Mouse (Mus musculus) MEL (cell line): Measurements from ENCODE around the gene Dnajc27. TPM values are rescaled to one million over a fixed set of nuclear protein-coding genes. Genes with fewer than 3 reads are reported as not detected.

Experiments used
- DNase-seq: peaks from one replicate; pipeline ENCODE4 v3.0.0; 2011; ENCODE audit warnings: low read depth, low spot score
- H3K27ac ChIP-seq: 2 replicates; pipeline ENCODE4 v1.5.1; 2012; ENCODE audit warnings: low read depth, mild to moderate bottlenecking, control low read depth, low read length, moderate library complexity; ENCODE audit not compliant: control insufficient read depth
- H3K27me3 ChIP-seq, 2 experiments: fragments of 150-350 bp in 1 of 2; sonication (generic) in 1 of 2; 2 replicates each; pipeline ENCODE4 v1.6.1; 2012; ENCODE audit warnings: low read length in 2 of 2, mild to moderate bottlenecking in 2 of 2, improper control_type of control experiment in 1 of 2, moderate library complexity in 1 of 2; ENCODE audit not compliant: insufficient read depth in 2 of 2, control insufficient read depth in 1 of 2
- H3K36me3 ChIP-seq, 2 experiments: 2 replicates each; pipeline ENCODE4 v1.6.1; 2012 to 2014; ENCODE audit warnings: low read length in 2 of 2, improper control_type of control experiment in 1 of 2, inconsistent platforms in 1 of 2, mild to moderate bottlenecking in 1 of 2; ENCODE audit not compliant: insufficient read depth in 2 of 2, control insufficient read depth in 1 of 2
- H3K4me1 ChIP-seq, 2 experiments: fragments of 150-350 bp in 1 of 2; sonication (generic) in 1 of 2; 2 replicates each; pipeline ENCODE4 v1.6.1; 2012; ENCODE audit warnings: low read length in 2 of 2, improper control_type of control experiment in 1 of 2, mild to moderate bottlenecking in 1 of 2; ENCODE audit not compliant: insufficient read depth in 2 of 2, control insufficient read depth in 1 of 2
- H3K4me3 ChIP-seq, 2 experiments: fragments of 150-350 bp in 1 of 2; sonication (generic) in 1 of 2; 2 replicates each; pipeline ENCODE4 v1.5.1; 2012; ENCODE audit warnings: low read depth in 2 of 2, low read length in 2 of 2, mild to moderate bottlenecking in 2 of 2, moderate library complexity in 2 of 2, control low read depth in 1 of 2, improper control_type of control experiment in 1 of 2; ENCODE audit not compliant: control insufficient read depth in 1 of 2, insufficient read depth in 1 of 2
- H3K79me2 ChIP-seq: 2 replicates; pipeline ENCODE4 v1.6.1; 2012; ENCODE audit warnings: mild to moderate bottlenecking, low read length, moderate library complexity; ENCODE audit not compliant: control insufficient read depth, poor library complexity, insufficient read depth
- H3K9ac ChIP-seq: 2 replicates; pipeline ENCODE4 v1.6.1; 2012; ENCODE audit warnings: low read depth, mild to moderate bottlenecking, control low read depth, low read length, moderate library complexity; ENCODE audit not compliant: control insufficient read depth, poor library complexity, severe bottlenecking
- H3K9me3 ChIP-seq: fragments of 150-350 bp; sonication (generic); replicated peaks from 2 replicates; pipeline ENCODE4 v1.6.1; 2012; ENCODE audit warnings: mild to moderate bottlenecking, low read length, improper control_type of control experiment, moderate library complexity; ENCODE audit not compliant: insufficient read depth
- CHD1 ChIP-seq: IDR thresholded peaks from 2 replicates; pipeline ENCODE4 v1.6.1; 2012; ENCODE audit warnings: low read depth, mild to moderate bottlenecking, inconsistent platforms, low read length, improper control_type of control experiment
- CHD2 ChIP-seq: IDR thresholded peaks from 2 replicates; pipeline ENCODE4 v1.6.1; 2011; ENCODE audit warnings: low read length, improper control_type of control experiment
- CTCF ChIP-seq, 3 experiments: IDR thresholded peaks in 2 of 3; conservative IDR thresholded peaks in 1 of 3; 2 replicates each; pipeline ENCODE4 v1.5.1; 2011 to 2012; ENCODE audit warnings: low read length in 3 of 3, low read depth in 2 of 3, mild to moderate bottlenecking in 2 of 3, improper control_type of control experiment in 1 of 3, inconsistent platforms in 1 of 3, mixed read lengths in 1 of 3, moderate library complexity in 1 of 3; ENCODE audit not compliant: control insufficient read depth in 1 of 3, insufficient read depth in 1 of 3, poor library complexity in 1 of 3, severe bottlenecking in 1 of 3
- ELF1 ChIP-seq: IDR thresholded peaks from 2 replicates; pipeline ENCODE4 v1.6.1; 2014; ENCODE audit warnings: low read depth, mild to moderate bottlenecking, inconsistent platforms, low read length, improper control_type of control experiment, moderate library complexity
- EP300 ChIP-seq, 2 experiments: IDR thresholded peaks; 2 replicates each; pipeline ENCODE4 v1.6.1; 2011; ENCODE audit warnings: improper control_type of control experiment in 2 of 2, low read length in 2 of 2, low read depth in 1 of 2, mild to moderate bottlenecking in 1 of 2
- ETS1 ChIP-seq: IDR thresholded peaks from 2 replicates; pipeline ENCODE4 v1.6.1; 2012; ENCODE audit warnings: low read depth, mild to moderate bottlenecking, inconsistent platforms, low read length, improper control_type of control experiment, moderate library complexity
- GATA1 ChIP-seq: IDR thresholded peaks from 2 replicates; pipeline ENCODE4 v1.6.1; 2011; ENCODE audit warnings: low read depth, low read length, improper control_type of control experiment
- HCFC1 ChIP-seq: IDR thresholded peaks from 2 replicates; pipeline ENCODE4 v1.6.1; 2012; ENCODE audit warnings: low read depth, mild to moderate bottlenecking, inconsistent platforms, low read length, improper control_type of control experiment, moderate library complexity
- KAT2A ChIP-seq: conservative IDR thresholded peaks from 2 replicates; pipeline ENCODE4 v1.6.1; 2012; ENCODE audit warnings: low read depth, low read length, improper control_type of control experiment, inconsistent platforms
- MAFK ChIP-seq: IDR thresholded peaks from 2 replicates; pipeline ENCODE4 v1.6.1; 2011; ENCODE audit warnings: low read depth, mild to moderate bottlenecking, low read length, improper control_type of control experiment, borderline replicate concordance
- MAZ ChIP-seq: IDR thresholded peaks from 2 replicates; pipeline ENCODE4 v1.6.1; 2012; ENCODE audit warnings: low read depth, mild to moderate bottlenecking, inconsistent platforms, low read length, improper control_type of control experiment
- MYB ChIP-seq: IDR thresholded peaks from 2 replicates; pipeline ENCODE4 v1.6.1; 2011; ENCODE audit warnings: mild to moderate bottlenecking, low read depth, low read length, improper control_type of control experiment
- NRF1 ChIP-seq: IDR thresholded peaks from 2 replicates; pipeline ENCODE4 v1.6.1; 2014; ENCODE audit warnings: low read depth, mild to moderate bottlenecking, inconsistent platforms, low read length, improper control_type of control experiment, moderate library complexity; ENCODE audit not compliant: poor library complexity, insufficient read depth, severe bottlenecking
- POLR2A ChIP-seq, 2 experiments: IDR thresholded peaks; 2 replicates each; pipeline ENCODE4 v1.6.1; 2011 to 2012; ENCODE audit warnings: low read length in 2 of 2, mild to moderate bottlenecking in 2 of 2, control low read depth in 1 of 2, improper control_type of control experiment in 1 of 2, low read depth in 1 of 2, moderate library complexity in 1 of 2; ENCODE audit not compliant: control insufficient read depth in 1 of 2, insufficient read depth in 1 of 2, poor library complexity in 1 of 2
- POLR2AphosphoS2 ChIP-seq: IDR thresholded peaks from 2 replicates; pipeline ENCODE4 v1.6.1; 2011; ENCODE audit warnings: low read length, improper control_type of control experiment
- RAD21 ChIP-seq: IDR thresholded peaks from 2 replicates; pipeline ENCODE4 v1.6.1; 2011; ENCODE audit warnings: mild to moderate bottlenecking, low read depth, low read length, improper control_type of control experiment
- SIN3A ChIP-seq: IDR thresholded peaks from 2 replicates; pipeline ENCODE4 v1.6.1; 2012; ENCODE audit warnings: low read length, improper control_type of control experiment, inconsistent platforms
- SMC3 ChIP-seq: IDR thresholded peaks from 2 replicates; pipeline ENCODE4 v1.6.1; 2011; ENCODE audit warnings: low read depth, low read length, improper control_type of control experiment
- TCF12 ChIP-seq: IDR thresholded peaks from 2 replicates; pipeline ENCODE4 v1.6.1; 2014; ENCODE audit warnings: low read depth, mild to moderate bottlenecking, inconsistent platforms, low read length, improper control_type of control experiment, moderate library complexity
- UBTF ChIP-seq: IDR thresholded peaks from 2 replicates; pipeline ENCODE4 v1.6.1; 2012; ENCODE audit warnings: low read depth, mild to moderate bottlenecking, inconsistent platforms, low read length, improper control_type of control experiment, moderate library complexity, borderline replicate concordance; ENCODE audit not compliant: insufficient read depth
- USF1 ChIP-seq: IDR thresholded peaks from 2 replicates; pipeline ENCODE4 v1.6.1; 2014; ENCODE audit warnings: low read depth, mild to moderate bottlenecking, inconsistent platforms, low read length, improper control_type of control experiment, moderate library complexity
- USF2 ChIP-seq, 2 experiments: IDR thresholded peaks; 2 replicates each; pipeline ENCODE4 v1.6.1; 2011 to 2012; ENCODE audit warnings: improper control_type of control experiment in 2 of 2, low read length in 2 of 2, borderline replicate concordance in 1 of 2, inconsistent platforms in 1 of 2, low read depth in 1 of 2, mild to moderate bottlenecking in 1 of 2; ENCODE audit not compliant: insufficient read depth in 1 of 2
- ZKSCAN1 ChIP-seq: IDR thresholded peaks from 2 replicates; pipeline ENCODE4 v1.6.1; 2012; ENCODE audit warnings: low read depth, mild to moderate bottlenecking, inconsistent platforms, low read length, improper control_type of control experiment, moderate library complexity
- ZMIZ1 ChIP-seq: IDR thresholded peaks from 2 replicates; pipeline ENCODE4 v1.6.1; 2012; ENCODE audit warnings: low read depth, mild to moderate bottlenecking, inconsistent platforms, low read length, improper control_type of control experiment, moderate library complexity
- polyA plus RNA-seq, 2 experiments: library from polyadenylated mRNA; stranded (reverse) in 1 of 2; unstranded in 1 of 2; fragments of >175 nt in 1 of 2; fragments of >200 nt in 1 of 2; gene quantifications; 2 replicates each; pipeline versions ENCODE4 v1.2.1 to v1.2.4; 2012; ENCODE audit warnings: low replicate concordance in 2 of 2, low read depth in 1 of 2; ENCODE audit not compliant: insufficient read length in 2 of 2, insufficient read depth in 1 of 2, missing spikeins in 1 of 2
- total RNA-seq: library from RNA; depleted of rRNA; stranded (reverse); fragments of 300-350 nt; gene quantifications from 2 replicates; pipeline ENCODE4 v1.2.3, GENCODE M21; 2012

The Dnajc27 gene
- total and polyA plus RNA-seq, 3 experiments: 7.9 to 9.7 TPM; not detected in 1

DNA sequence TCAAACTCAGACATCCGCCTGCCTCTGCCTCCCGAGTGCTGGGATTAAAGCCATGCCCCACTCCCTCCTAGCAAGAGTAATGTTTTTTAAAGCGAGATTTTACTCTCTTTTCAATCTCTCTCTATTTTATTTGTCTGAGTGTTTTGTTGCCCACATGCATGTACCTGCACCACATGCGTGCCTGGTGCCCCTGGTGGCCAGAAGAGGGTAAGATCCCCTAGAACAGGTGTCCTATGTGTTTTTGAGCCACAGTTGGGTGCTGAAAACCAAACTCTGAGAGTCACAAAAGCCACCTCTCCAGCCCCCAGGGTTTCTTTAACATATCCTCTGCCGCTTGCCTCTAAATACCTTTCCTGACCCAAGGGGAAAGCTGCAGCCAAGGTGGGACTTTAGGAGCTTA, 60.8 kb downstream of the Dnajc27 start:
- Histone ChIP-seq H3K9ac (no peak overlapping the region), H3K4me1 (no peaks in the 10 kb centered on the region), H3K79me2 (no peaks in the 10 kb centered on the region), H3K4me3 (no peak overlapping the region), H3K9me3 (no peaks in the 10 kb centered on the region), H3K27ac (no peak overlapping the region), H3K36me3 (no peaks in the 10 kb centered on the region), H3K27me3 (no peaks in the 10 kb centered on the region)
- peak; percentile 19 for DNase-seq
- TF ChIP-seq CTCF (IDR thresholded peaks at IDR 0.05 in 2 of 3, conservative IDR thresholded peaks at IDR 0.05 in 1 of 3; ENCODE audit: control insufficient read depth in 1 of 3, insufficient read depth in 1 of 3, low read depth in 2 of 3, low read length in 3 of 3, poor library complexity in 1 of 3, severe bottlenecking in 1 of 3) (peak; percentile 20 to 45 (median 40); a peak in 5 of 6 replicates), NRF1 (no peak), CHD2 (no peak), RAD21 (peak; percentile 9), SIN3A (no peak), ZKSCAN1 (no peak), UBTF (no peak)

DNA sequence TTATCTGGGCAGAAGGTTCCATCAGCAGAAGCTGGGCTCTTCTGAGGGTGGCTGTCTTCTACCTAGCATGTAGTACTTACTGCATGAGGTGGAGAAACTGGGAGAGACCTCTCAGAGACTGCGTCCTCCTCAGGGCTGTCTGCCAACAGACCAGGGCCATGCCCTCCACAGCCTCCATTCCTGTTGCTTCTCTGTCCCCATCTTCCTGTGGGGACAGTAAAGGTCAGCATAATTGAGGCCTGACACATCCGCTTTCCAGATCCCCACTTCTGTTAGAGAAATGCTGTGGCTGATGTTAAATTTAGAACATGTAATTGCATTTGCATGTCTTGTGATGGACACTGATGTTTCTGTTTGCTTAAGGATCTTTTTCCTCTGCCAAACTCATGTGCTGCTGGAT, 68.6 kb downstream of the Dnajc27 start:
- TF ChIP-seq POLR2AphosphoS2 (no peak), EP300 (IDR thresholded peaks at IDR 0.05; ENCODE audit: low read depth in 1 of 2, low read length in 2 of 2) (no peak), ZMIZ1 (no peak), ETS1 (no peak), MAZ (no peak), ELF1 (no peak), SIN3A (no peak), HCFC1 (no peak)
- Histone ChIP-seq H3K9me3 (no peaks in the 10 kb centered on the region), H3K9ac (no peak overlapping the region), H3K27ac (no peak overlapping the region), H3K4me1 (no peaks in the 10 kb centered on the region), H3K79me2 (no peaks in the 10 kb centered on the region), H3K36me3 (no peaks in the 10 kb centered on the region), H3K4me3 (no peak overlapping the region), H3K27me3 (no peaks in the 10 kb centered on the region; a peak in 1 of 4 replicates)
- DNase-seq: no peak

DNA sequence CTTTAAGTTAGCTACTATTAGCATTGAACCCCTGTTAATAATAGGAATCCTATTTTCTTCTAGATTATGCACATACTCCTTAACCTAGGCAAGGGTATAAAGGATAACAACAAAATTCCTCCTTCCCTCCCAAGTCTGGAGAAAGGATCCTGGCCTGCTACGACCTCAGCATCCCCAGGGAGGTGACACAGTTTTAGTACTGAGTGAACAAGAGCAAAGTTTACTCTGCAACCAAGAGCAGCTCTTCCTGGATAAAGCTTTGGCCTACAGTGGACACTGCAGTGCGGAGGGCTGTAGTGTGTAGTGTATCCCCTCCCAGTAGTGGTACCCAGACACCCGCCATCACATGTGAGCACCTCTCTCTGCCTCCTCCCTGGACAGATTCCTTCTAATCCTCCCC, 69.6 kb downstream of the Dnajc27 start:
- H3K27ac ChIP-seq: no peak overlapping the region
- DNase-seq: no peak
- no peak overlapping the region for H3K9ac ChIP-seq
- H3K27me3 ChIP-seq: no peaks in the 10 kb centered on the region; a peak in 2 of 4 replicates
- no peak overlapping the region for H3K4me3 ChIP-seq
- H3K79me2 ChIP-seq: no peaks in the 10 kb centered on the region
- no peaks in the 10 kb centered on the region for H3K36me3 ChIP-seq
- H3K9me3 ChIP-seq: no peaks in the 10 kb centered on the region
- TF ChIP-seq GATA1 (no peak), CHD2 (no peak), ZMIZ1 (no peak), CTCF (IDR thresholded peaks at IDR 0.05 in 2 of 3, conservative IDR thresholded peaks at IDR 0.05 in 1 of 3; ENCODE audit: control insufficient read depth in 1 of 3, insufficient read depth in 1 of 3, low read depth in 2 of 3, low read length in 3 of 3, poor library complexity in 1 of 3, severe bottlenecking in 1 of 3) (no peak), MYB (no peak), USF2 (IDR thresholded peaks at IDR 0.05; ENCODE audit: borderline replicate concordance in 1 of 2, insufficient read depth in 1 of 2, low read depth in 1 of 2, low read length in 2 of 2) (no peak), POLR2A (IDR thresholded peaks at IDR 0.05; ENCODE audit: control insufficient read depth in 1 of 2, insufficient read depth in 1 of 2, low read depth in 1 of 2, low read length in 2 of 2, poor library complexity in 1 of 2) (no peak), MAFK (no peak), KAT2A (no peak), SMC3 (no peak), USF1 (no peak), TCF12 (no peak), EP300 (IDR thresholded peaks at IDR 0.05; ENCODE audit: low read depth in 1 of 2, low read length in 2 of 2) (no peak), CHD1 (no peak)
- no peaks in the 10 kb centered on the region for H3K4me1 ChIP-seq
